Mouse (Mus musculus): ENCODE results near the gene Smpd1. TPM values are rescaled to one million over a fixed set of nuclear protein-coding genes. Genes with fewer than 3 reads are reported as not detected.
A peak's percentile ranks its signal among the peaks of the same experiment; 100 is the strongest.

Gene Smpd1
- polyA plus RNA-seq (2012; rRNA removed), result 33.7 and 45.5 TPM in 2 replicates
- polyA plus RNA-seq (2014; fragmentation: Nextera tagmentation; extraction: Ambion mirVana), result 49.5 and 52.3 TPM in 2 replicates

- Histone ChIP-seq H3K9ac (ENCODE audit: low read depth, low read length, severe bottlenecking) (peak within 1 kb of the TSS; percentile 60), H3K9me3 (ENCODE audit: control insufficient read depth, low read length) (no peaks in the 10 kb centered on the region), H3K4me2 (replicated peaks; ENCODE audit: low read depth, low read length, severe bottlenecking) (peak within 1 kb of the TSS; percentile 75), H3K27me3 (ENCODE audit: control insufficient read depth, insufficient read depth, low read length) (no peaks in the 10 kb centered on the region), H3K4me3 (replicated peaks; ENCODE audit: low read length) (peak within 1 kb of the TSS; percentile 52), H3K36me3 (ENCODE audit: control insufficient read depth, insufficient read depth, low read length) (peaks cover 19% of the 10 kb centered on the region), H3K4me1 (ENCODE audit: control insufficient read depth, insufficient read depth, low read length) (peaks cover 16% of the 10 kb centered on the region), H3K27ac (replicated peaks; ENCODE audit: low read depth, low read length) (0 out of 2 replicates have a peak within 1 kb of the TSS, but pooled peaks have one; percentile 43)
- WGBS, result 5% methylated on average over 25 of the region's 26 CpGs
- no peak for TF ChIP-seq POLR2A (IDR thresholded peaks at IDR 0.05; ENCODE audit: borderline replicate concordance, extremely low read depth, insufficient read depth, insufficient read length)
- peak; percentile 92 for ATAC-seq (ENCODE audit: low FRiP score, low read depth)
- DNase-seq (ENCODE audit: low spot score), result peak; percentile 92
Measured at GRCm38 (mm10) chr7:105554212-105554942, at the start of gene Smpd1. TSS of gene Smpd1 (plus strand) at chr7:105554360.

- DNase-seq (ENCODE audit: low spot score), result no peak
- H3K4me1 ChIP-seq (ENCODE audit: control insufficient read depth, insufficient read depth, low read length), result no peaks in the 10 kb centered on the region
- no peaks in the 10 kb centered on the region for H3K9me3 ChIP-seq (ENCODE audit: control insufficient read depth, low read length)
Measured at GRCm38 (mm10) chr7:105507257-105507656, 46.9 kb upstream of the Smpd1 start.

GRCm38 (mm10) chr7:105510143-105510542, 44.0 kb upstream of the Smpd1 start:
- WGBS, result 79% methylated on average over 5 of the region's 5 CpGs

More at GRCm38 (mm10) chr7:105507257-105507656, 46.9 kb upstream of the Smpd1 start:
- WGBS, result 48% methylated on average over 4 of the region's 4 CpGs
- no peak for ATAC-seq (ENCODE audit: low FRiP score, low read depth)
- Histone ChIP-seq H3K9ac (ENCODE audit: low read depth, low read length, severe bottlenecking) (no peak overlapping the region), H3K4me3 (replicated peaks; ENCODE audit: low read length) (no peak overlapping the region), H3K27me3 (ENCODE audit: control insufficient read depth, insufficient read depth, low read length) (no peaks in the 10 kb centered on the region), H3K27ac (replicated peaks; ENCODE audit: low read depth, low read length) (no peak overlapping the region), H3K4me2 (replicated peaks; ENCODE audit: low read depth, low read length, severe bottlenecking) (no peak overlapping the region), H3K36me3 (ENCODE audit: control insufficient read depth, insufficient read depth, low read length) (no peaks in the 10 kb centered on the region)
- TF ChIP-seq POLR2A (IDR thresholded peaks at IDR 0.05; ENCODE audit: borderline replicate concordance, extremely low read depth, insufficient read depth, insufficient read length), result no peak

GRCm38 (mm10) chr7:105513845-105514291, 40.3 kb upstream of the Smpd1 start:
- ATAC-seq (ENCODE audit: low FRiP score, low read depth), result no peak
- WGBS, result 42% methylated on average over 5 of the region's 5 CpGs
- DNase-seq (ENCODE audit: low spot score), result no peak

More at GRCm38 (mm10) chr7:105510143-105510542, 44.0 kb upstream of the Smpd1 start:
- Histone ChIP-seq H3K4me2 (replicated peaks; ENCODE audit: low read depth, low read length, severe bottlenecking) (no peak overlapping the region), H3K27me3 (ENCODE audit: control insufficient read depth, insufficient read depth, low read length) (no peaks in the 10 kb centered on the region), H3K27ac (replicated peaks; ENCODE audit: low read depth, low read length) (no peak overlapping the region), H3K4me1 (ENCODE audit: control insufficient read depth, insufficient read depth, low read length) (no peaks in the 10 kb centered on the region), H3K36me3 (ENCODE audit: control insufficient read depth, insufficient read depth, low read length) (no peaks in the 10 kb centered on the region), H3K4me3 (replicated peaks; ENCODE audit: low read length) (no peak overlapping the region), H3K9ac (ENCODE audit: low read depth, low read length, severe bottlenecking) (no peak overlapping the region), H3K9me3 (ENCODE audit: control insufficient read depth, low read length) (no peaks in the 10 kb centered on the region)
- DNase-seq (ENCODE audit: low spot score) (no peak), ATAC-seq (ENCODE audit: low FRiP score, low read depth) (no peak)
- no peak for TF ChIP-seq POLR2A (IDR thresholded peaks at IDR 0.05; ENCODE audit: borderline replicate concordance, extremely low read depth, insufficient read depth, insufficient read length)

GRCm38 (mm10) chr7:105514561-105514960, 39.6 kb upstream of the Smpd1 start:
- WGBS, result 28% methylated on average over 5 of the region's 5 CpGs
- Histone ChIP-seq H3K36me3 (ENCODE audit: control insufficient read depth, insufficient read depth, low read length) (no peaks in the 10 kb centered on the region), H3K4me2 (replicated peaks; ENCODE audit: low read depth, low read length, severe bottlenecking) (no peak overlapping the region), H3K27ac (replicated peaks; ENCODE audit: low read depth, low read length) (no peak overlapping the region), H3K9ac (ENCODE audit: low read depth, low read length, severe bottlenecking) (no peak overlapping the region), H3K4me3 (replicated peaks; ENCODE audit: low read length) (no peak overlapping the region), H3K27me3 (ENCODE audit: control insufficient read depth, insufficient read depth, low read length) (no peaks in the 10 kb centered on the region), H3K4me1 (ENCODE audit: control insufficient read depth, insufficient read depth, low read length) (no peaks in the 10 kb centered on the region), H3K9me3 (ENCODE audit: control insufficient read depth, low read length) (no peaks in the 10 kb centered on the region)
- no peak for DNase-seq (ENCODE audit: low spot score)
- no peak for TF ChIP-seq POLR2A (IDR thresholded peaks at IDR 0.05; ENCODE audit: borderline replicate concordance, extremely low read depth, insufficient read depth, insufficient read length)
- ATAC-seq (ENCODE audit: low FRiP score, low read depth), result no peak

More at GRCm38 (mm10) chr7:105513845-105514291, 40.3 kb upstream of the Smpd1 start:
- Histone ChIP-seq H3K9me3 (ENCODE audit: control insufficient read depth, low read length) (no peaks in the 10 kb centered on the region), H3K9ac (ENCODE audit: low read depth, low read length, severe bottlenecking) (no peak overlapping the region), H3K27me3 (ENCODE audit: control insufficient read depth, insufficient read depth, low read length) (no peaks in the 10 kb centered on the region), H3K4me1 (ENCODE audit: control insufficient read depth, insufficient read depth, low read length) (no peaks in the 10 kb centered on the region), H3K27ac (replicated peaks; ENCODE audit: low read depth, low read length) (no peak overlapping the region), H3K4me2 (replicated peaks; ENCODE audit: low read depth, low read length, severe bottlenecking) (no peak overlapping the region), H3K4me3 (replicated peaks; ENCODE audit: low read length) (no peak overlapping the region), H3K36me3 (ENCODE audit: control insufficient read depth, insufficient read depth, low read length) (no peaks in the 10 kb centered on the region)
- TF ChIP-seq POLR2A (IDR thresholded peaks at IDR 0.05; ENCODE audit: borderline replicate concordance, extremely low read depth, insufficient read depth, insufficient read length), result no peak
